Mouse (Mus musculus): ENCODE measurements at regions not wholly inside any gene's neighbourhood (a gene's known extent, or its start where the extent isn't known, plus 50 kb on each side); places are given as distances from the start of the nearest gene placed in this dataset.
A peak's percentile ranks its signal among the peaks of the same experiment; 100 is the strongest.

DNA sequence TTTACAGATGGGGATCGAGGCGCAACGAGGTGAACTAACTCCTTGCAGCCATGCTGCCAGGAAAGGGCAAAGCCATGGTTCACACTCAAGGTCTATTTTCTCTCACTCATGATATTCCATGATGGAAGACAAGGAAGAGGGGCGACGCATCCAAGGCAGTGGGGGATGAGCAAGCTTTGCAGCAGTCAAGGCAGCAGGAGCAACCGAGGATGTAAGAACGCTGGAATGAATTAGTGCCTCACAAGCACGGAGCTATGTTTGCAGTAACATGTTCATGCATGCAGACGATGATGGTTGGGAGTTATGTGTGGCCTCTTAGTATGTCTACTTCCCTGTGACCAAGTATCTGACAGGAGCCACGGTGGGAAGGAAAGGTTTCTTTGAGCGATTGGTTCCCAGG lies 156.8 kb upstream of the Agap1 start:
- Histone ChIP-seq H3K4me3 (no peak overlapping the region), H3K9ac (no peak overlapping the region), H3K4me1 (peaks cover 12% of the 10 kb centered on the region; the same call in 1 of the 2 replicates), H3K9me3 (no peaks in the 10 kb centered on the region), H3K36me3 (no peaks in the 10 kb centered on the region), H3K27me3 (no peaks in the 10 kb centered on the region), H3K4me2 (replicated peaks) (no peak overlapping the region), H3K27ac (no peak overlapping the region)
- no peak for ATAC-seq (ENCODE audit: low FRiP score, low read depth)
- 76% methylated on average over 11 of the region's 11 CpGs for WGBS

DNA sequence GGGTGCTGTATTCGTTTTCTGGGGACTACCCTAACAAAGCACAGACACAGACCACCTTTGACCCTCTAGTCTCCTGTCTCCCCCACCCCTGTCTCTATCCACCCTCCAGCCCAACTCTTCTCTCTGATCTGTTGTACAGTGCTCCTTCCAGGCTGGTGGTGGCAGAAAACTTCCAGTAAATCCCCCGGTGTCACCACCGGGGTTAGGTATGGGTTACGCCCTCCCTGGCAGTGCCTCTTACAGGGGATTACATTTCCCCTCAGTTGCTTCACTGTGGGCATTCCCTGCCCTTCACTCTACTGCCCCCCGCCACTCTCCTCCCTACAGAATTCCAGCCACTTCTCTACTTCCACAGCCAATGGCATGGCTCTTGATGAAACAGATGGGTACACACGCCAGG lies 153.5 kb upstream of the Agap1 start:
- Histone ChIP-seq H3K36me3 (no peaks in the 10 kb centered on the region), H3K4me3 (no peak overlapping the region), H3K9me3 (no peaks in the 10 kb centered on the region), H3K27ac (no peak overlapping the region), H3K9ac (no peak overlapping the region), H3K4me2 (replicated peaks) (no peak overlapping the region), H3K27me3 (no peaks in the 10 kb centered on the region), H3K4me1 (peaks cover 12% of the 10 kb centered on the region; the same call in 1 of the 2 replicates)
- WGBS: 93% methylated on average over 6 of the region's 6 CpGs
- no peak for ATAC-seq (ENCODE audit: low FRiP score, low read depth)

DNA sequence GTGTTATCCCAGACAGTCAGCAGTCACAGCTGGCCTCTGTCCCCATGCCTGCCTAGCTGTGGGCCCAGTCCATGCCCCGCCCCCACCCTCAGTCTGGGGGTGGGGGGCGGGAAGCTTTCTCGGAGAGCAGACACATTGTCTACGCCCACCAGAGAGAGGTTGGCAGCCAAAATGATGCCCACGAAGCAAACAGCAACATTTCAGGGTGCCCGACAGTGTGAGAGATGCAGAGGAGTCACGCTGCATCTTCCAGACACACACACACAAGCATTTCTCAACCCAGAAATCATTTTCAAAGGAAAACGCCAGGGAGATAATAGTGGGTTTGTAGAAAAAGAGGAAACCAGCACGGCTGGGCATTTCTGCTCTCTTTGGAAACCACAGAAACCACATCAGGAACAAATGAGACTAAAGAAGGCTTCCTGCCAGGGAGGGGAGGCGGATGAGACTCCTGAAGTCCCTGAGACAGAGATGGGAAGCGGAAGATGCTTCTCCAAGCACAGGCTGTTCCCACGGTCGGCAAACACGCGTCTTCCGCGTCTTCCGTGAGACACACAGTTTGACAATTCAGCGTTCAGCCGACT lies 152.1 kb upstream of the Agap1 start:
- Histone ChIP-seq H3K9me3 (no peaks in the 10 kb centered on the region), H3K27ac (no peak overlapping the region), H3K4me2 (replicated peaks) (0 out of 2 replicates have a peak overlapping the region, but pooled peaks have one; percentile 23), H3K4me3 (no peak overlapping the region), H3K4me1 (peaks cover 11% of the 10 kb centered on the region), H3K9ac (no peak overlapping the region), H3K27me3 (no peaks in the 10 kb centered on the region), H3K36me3 (no peaks in the 10 kb centered on the region)
- 75% methylated on average over 20 of the region's 20 CpGs for WGBS
- ATAC-seq (ENCODE audit: low FRiP score, low read depth): no peak

DNA sequence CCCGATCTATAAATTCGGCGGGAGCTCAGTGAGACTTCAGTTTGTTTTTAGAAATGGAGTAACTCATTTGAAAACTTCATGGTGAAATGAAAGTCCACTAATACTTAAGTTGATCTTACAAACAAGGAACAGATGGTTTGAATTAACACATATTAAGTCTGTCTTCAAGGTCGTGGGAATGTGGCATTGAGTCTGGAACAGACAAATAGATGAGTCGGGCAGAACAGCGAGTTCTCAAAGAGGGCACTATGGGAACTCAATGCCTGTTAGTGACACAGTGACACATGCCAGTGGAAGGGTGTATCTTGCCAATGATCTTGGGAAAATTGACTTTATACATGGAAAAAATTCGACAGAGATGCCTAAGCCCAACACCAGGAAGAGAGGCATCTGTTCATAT lies 149.4 kb upstream of the Agap1 start:
- no peak overlapping the region for H3K4me3 ChIP-seq
- H3K9me3 ChIP-seq: no peaks in the 10 kb centered on the region
- no peak for ATAC-seq (ENCODE audit: low FRiP score, low read depth)
- 61% methylated on average over 7 of the region's 7 CpGs for WGBS
- H3K27me3 ChIP-seq: no peaks in the 10 kb centered on the region
- H3K4me2 ChIP-seq (replicated peaks): no peak overlapping the region
- H3K4me1 ChIP-seq: peaks cover 12% of the 10 kb centered on the region
- H3K27ac ChIP-seq: no peak overlapping the region
- no peaks in the 10 kb centered on the region for H3K36me3 ChIP-seq
- H3K9ac ChIP-seq: no peak overlapping the region

DNA sequence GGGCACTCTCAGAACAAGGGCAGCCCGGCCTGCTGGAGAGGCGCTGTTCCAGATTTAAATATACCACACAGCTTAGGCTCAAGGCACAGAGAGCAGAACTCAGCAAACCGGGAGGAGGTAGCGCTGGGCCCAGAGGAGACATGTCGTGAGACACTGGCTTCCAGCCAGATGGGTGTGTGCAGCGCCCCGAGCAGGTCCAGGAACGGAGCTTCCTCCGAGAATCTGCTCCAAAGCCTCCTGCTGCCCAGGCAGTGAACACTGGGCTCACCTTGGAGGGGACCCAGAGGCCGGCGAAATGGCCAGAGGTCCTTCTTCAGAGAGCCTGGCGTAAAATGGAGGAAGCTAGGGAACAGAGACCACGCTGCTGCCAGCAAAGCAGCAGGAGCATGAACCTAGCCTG lies 145.8 kb upstream of the Agap1 start:
- WGBS: 49% methylated on average over 13 of the region's 13 CpGs
- no peak overlapping the region for H3K4me3 ChIP-seq
- no peak overlapping the region for H3K27ac ChIP-seq
- peak overlapping the region; percentile 30 for H3K4me2 ChIP-seq (replicated peaks)
- H3K27me3 ChIP-seq: no peaks in the 10 kb centered on the region
- peaks cover 10% of the 10 kb centered on the region for H3K4me1 ChIP-seq
- H3K36me3 ChIP-seq: no peaks in the 10 kb centered on the region
- no peak overlapping the region for H3K9ac ChIP-seq
- no peak for ATAC-seq (ENCODE audit: low FRiP score, low read depth)
- no peaks in the 10 kb centered on the region for H3K9me3 ChIP-seq

DNA sequence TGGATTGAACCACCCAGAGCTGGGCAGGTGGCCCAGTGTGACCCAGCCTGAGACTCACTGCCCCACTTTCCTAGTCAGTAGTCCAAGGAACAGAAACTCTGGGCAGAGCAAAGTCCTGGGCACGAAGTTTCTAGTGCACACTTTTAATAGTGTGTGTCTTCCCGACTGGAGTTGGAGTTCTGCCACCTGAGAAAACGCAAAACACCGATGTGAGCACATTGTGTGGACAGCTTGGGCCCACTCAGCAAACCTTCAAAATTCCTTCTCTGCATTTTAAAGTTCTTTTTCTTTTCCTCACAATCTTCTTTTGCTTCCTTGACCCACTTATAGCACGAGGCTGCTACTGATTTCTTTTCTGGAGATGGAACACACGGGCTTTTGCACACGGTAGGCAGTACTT lies 141.5 kb upstream of the Agap1 start:
- 79% methylated on average over 7 of the region's 7 CpGs for WGBS
- no peak overlapping the region for H3K27ac ChIP-seq
- no peak overlapping the region for H3K4me2 ChIP-seq (replicated peaks)
- H3K4me1 ChIP-seq: peaks cover 5% of the 10 kb centered on the region
- H3K9ac ChIP-seq: no peak overlapping the region
- no peak overlapping the region for H3K4me3 ChIP-seq
- ATAC-seq (ENCODE audit: low FRiP score, low read depth): no peak
- no peaks in the 10 kb centered on the region for H3K9me3 ChIP-seq
- no peaks in the 10 kb centered on the region for H3K27me3 ChIP-seq
- H3K36me3 ChIP-seq: no peaks in the 10 kb centered on the region

DNA sequence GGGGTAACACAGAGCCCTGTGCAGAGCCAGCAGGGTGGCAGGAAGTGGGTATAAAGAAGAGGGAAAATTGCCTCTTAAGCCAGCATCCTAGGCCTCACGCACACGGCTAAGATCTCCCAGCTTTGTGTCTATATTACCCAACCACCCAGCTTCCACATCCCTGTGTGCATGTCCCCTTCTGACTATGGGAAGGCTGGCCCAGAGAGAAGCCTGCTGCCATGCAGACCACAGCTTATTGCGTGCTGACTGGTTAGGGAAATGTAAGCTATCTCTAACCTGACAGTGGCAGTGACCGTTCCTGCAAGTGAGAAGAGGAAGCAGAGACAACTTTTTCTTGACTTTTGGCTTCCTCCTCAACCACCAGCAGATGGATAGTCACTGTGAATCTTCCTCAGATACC lies 136.7 kb upstream of the Agap1 start:
- H3K27ac ChIP-seq: no peak overlapping the region
- no peaks in the 10 kb centered on the region for H3K9me3 ChIP-seq
- no peak overlapping the region for H3K9ac ChIP-seq
- H3K4me2 ChIP-seq (replicated peaks): no peak overlapping the region
- no peak for ATAC-seq (ENCODE audit: low FRiP score, low read depth)
- no peaks in the 10 kb centered on the region for H3K27me3 ChIP-seq
- 93% methylated on average over 4 of the region's 4 CpGs for WGBS
- H3K36me3 ChIP-seq: no peaks in the 10 kb centered on the region
- no peak overlapping the region for H3K4me3 ChIP-seq
- H3K4me1 ChIP-seq: no peaks in the 10 kb centered on the region

DNA sequence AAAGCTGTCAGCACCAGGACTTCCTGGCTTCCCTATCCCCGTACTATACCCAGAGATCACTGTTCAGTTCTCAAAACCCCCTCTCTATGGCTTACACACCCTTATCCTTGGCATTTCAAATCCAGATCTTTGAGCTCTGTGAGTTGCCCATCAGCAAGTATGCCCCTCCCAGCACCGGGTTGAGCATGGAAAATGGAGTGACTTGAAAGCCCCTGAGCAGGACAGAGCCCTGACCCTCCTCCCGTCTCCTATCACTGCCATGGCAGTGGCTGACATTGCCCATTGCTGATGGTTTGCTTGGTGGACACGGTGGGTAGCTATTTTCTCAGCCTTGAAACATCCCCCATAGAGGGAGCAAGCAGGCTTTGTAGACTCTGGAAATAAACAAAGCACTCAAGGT lies 135.9 kb upstream of the Agap1 start:
- no peak overlapping the region for H3K9ac ChIP-seq
- no peak overlapping the region for H3K4me2 ChIP-seq (replicated peaks)
- no peak overlapping the region for H3K4me3 ChIP-seq
- ATAC-seq (ENCODE audit: low FRiP score, low read depth): no peak
- H3K27ac ChIP-seq: no peak overlapping the region
- H3K27me3 ChIP-seq: no peaks in the 10 kb centered on the region
- no peaks in the 10 kb centered on the region for H3K4me1 ChIP-seq
- no peaks in the 10 kb centered on the region for H3K9me3 ChIP-seq
- H3K36me3 ChIP-seq: no peaks in the 10 kb centered on the region
- WGBS: 73% methylated on average over 4 of the region's 4 CpGs

DNA sequence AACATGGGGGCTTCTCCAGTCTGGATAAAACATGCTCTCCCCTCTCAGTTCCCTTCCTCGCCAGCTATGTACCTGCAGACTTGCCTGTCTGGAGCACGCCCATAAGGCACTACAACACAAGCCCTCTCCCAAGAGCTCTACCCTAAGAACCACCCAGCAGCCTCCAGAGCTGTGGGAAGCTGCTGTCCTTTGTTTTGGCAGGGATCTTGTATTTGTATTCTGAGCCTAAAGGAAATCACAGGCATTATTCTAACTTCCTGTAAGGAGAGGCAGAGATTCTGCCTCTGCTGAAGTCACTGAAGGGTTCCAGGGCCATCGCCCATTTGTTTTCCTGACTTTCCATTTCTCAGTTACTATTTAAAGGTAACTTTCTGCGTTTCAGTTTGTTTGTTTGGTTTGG lies 132.0 kb upstream of the Agap1 start:
- Histone ChIP-seq H3K36me3 (no peaks in the 10 kb centered on the region), H3K4me2 (replicated peaks) (no peak overlapping the region), H3K9ac (no peak overlapping the region), H3K27me3 (no peaks in the 10 kb centered on the region), H3K27ac (no peak overlapping the region), H3K9me3 (no peaks in the 10 kb centered on the region), H3K4me3 (no peak overlapping the region), H3K4me1 (no peaks in the 10 kb centered on the region)
- WGBS: 63% methylated on average over 4 of the region's 4 CpGs
- ATAC-seq (ENCODE audit: low FRiP score, low read depth): no peak

DNA sequence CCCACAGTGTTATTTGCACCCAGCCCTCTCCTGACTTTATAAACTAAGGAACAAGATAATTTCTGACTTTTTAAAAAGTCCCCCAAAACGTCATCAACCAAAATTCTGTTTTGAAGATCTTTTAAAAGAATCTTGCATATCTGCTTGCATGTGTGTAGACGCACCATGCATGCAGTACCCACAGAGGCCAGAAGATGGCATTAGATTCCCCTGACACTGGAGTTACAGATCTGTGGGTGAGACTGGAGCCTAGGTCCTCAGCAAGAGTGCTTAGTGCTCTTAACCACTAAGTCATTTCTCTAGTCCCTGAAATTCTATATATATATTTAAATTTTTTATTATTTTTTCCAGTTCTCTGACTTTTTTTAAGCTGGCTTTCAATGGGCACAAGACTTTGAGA lies 131.5 kb upstream of the Agap1 start:
- WGBS: 52% methylated on average over 2 of the region's 2 CpGs
- Histone ChIP-seq H3K36me3 (no peaks in the 10 kb centered on the region), H3K9ac (no peak overlapping the region)

DNA sequence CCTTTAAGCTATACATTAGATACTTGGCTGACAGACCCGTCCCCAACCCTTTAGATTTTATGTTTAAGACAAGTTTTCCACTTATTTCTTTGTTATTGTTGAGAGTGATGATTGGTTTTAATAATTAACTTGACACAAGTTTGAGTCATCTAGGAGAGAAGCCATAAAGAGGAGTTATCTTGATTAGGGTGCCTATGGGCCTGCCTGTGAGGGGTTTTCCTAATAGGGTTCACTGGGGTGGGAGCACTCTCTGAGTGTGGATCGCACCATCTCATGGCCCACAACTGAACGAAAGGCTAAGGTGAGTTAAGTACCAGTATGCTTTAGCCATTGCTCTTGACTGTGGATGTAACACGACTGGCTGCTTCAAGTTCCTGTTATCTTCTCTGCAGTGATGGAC lies 123.3 kb upstream of the Agap1 start:
- Histone ChIP-seq H3K27me3 (0 out of 2 replicates have a peak, but pooled peaks cover 1% of the 10 kb centered on the region), H3K9ac (no peak overlapping the region), H3K27ac (no peak overlapping the region), H3K4me2 (replicated peaks) (no peak overlapping the region), H3K4me3 (no peak overlapping the region), H3K9me3 (no peaks in the 10 kb centered on the region; the same call in 1 of the 2 replicates), H3K4me1 (no peaks in the 10 kb centered on the region), H3K36me3 (no peaks in the 10 kb centered on the region)
- ATAC-seq (ENCODE audit: low FRiP score, low read depth): no peak
- WGBS: 91% methylated on average over 4 of the region's 4 CpGs

More for the DNA sequence above, 131.5 kb upstream of the Agap1 start:
- H3K27ac ChIP-seq: no peak overlapping the region
- no peaks in the 10 kb centered on the region for H3K4me1 ChIP-seq
- H3K4me3 ChIP-seq: no peak overlapping the region
- no peak for ATAC-seq (ENCODE audit: low FRiP score, low read depth)
- no peaks in the 10 kb centered on the region for H3K27me3 ChIP-seq
- no peak overlapping the region for H3K4me2 ChIP-seq (replicated peaks)
- H3K9me3 ChIP-seq: no peaks in the 10 kb centered on the region

DNA sequence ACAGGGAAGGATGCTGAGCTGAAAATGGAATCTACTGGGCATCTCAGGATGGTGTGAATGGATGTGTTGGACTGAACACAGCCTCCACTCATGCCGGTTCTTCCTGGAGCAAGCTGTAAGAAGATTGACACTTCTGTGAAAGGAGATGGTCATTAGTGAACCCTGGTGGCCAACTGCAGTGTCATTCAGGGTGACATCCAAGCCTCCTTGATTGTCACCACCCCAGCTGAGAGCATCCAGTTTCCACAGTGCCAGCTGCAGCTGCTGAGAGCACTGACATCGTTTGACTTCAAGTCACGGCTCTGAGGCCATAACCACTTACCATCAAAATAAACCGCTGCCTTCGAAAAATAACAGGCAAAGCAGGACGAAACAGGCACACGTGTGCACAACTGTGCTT lies 121.9 kb upstream of the Agap1 start:
- Histone ChIP-seq H3K4me1 (no peaks in the 10 kb centered on the region), H3K9ac (no peak overlapping the region), H3K27me3 (0 out of 2 replicates have a peak, but pooled peaks cover 3% of the 10 kb centered on the region), H3K4me3 (no peak overlapping the region), H3K9me3 (no peaks in the 10 kb centered on the region; the same call in 1 of the 2 replicates), H3K27ac (no peak overlapping the region), H3K4me2 (replicated peaks) (no peak overlapping the region), H3K36me3 (no peaks in the 10 kb centered on the region)
- no peak for ATAC-seq (ENCODE audit: low FRiP score, low read depth)
- WGBS: 70% methylated on average over 7 of the region's 7 CpGs

DNA sequence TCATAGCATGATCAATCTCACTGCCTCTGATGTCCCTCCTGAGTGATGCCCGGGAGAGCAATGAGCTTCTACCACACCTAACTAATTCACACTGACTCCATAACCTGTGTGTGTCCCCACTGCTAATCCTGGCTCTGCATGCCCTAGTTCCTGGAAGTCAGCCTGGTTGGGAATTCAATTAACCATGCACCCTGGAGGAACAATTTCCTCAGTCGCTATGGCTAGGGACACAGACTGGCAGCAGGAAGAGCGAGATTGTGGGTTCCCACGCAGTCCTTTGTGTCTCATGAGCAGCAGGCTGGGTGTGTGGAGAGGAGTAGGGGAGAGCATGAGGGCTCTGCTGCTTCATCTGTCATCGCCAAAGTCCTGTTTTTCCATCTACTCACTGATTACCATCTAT lies 116.7 kb upstream of the Agap1 start:
- Histone ChIP-seq H3K9me3 (no peaks in the 10 kb centered on the region), H3K4me3 (no peak overlapping the region), H3K9ac (no peak overlapping the region), H3K36me3 (no peaks in the 10 kb centered on the region), H3K4me1 (no peaks in the 10 kb centered on the region), H3K4me2 (replicated peaks) (no peak overlapping the region), H3K27ac (no peak overlapping the region), H3K27me3 (0 out of 2 replicates have a peak, but pooled peaks cover 3% of the 10 kb centered on the region)
- 77% methylated on average over 5 of the region's 5 CpGs for WGBS
- no peak for ATAC-seq (ENCODE audit: low FRiP score, low read depth)
